Comparison of ENCODE assay signal across 31 mouse cellular contexts in genomic region chr2:113640470-113641427, GRCm38 (mm10).
DNase-seq lines count a peak whose midpoint lies in the region; ATAC-seq and TF ChIP-seq lines count a peak whose summit lies in the region.
"Had no signal": no experiment of that assay in that cellular context is flagged by ENCODE, and none has a peak within 500 bp of the region (broad histone marks: within the 10 kb centered on the region; RNA-seq: fewer than 3 reads in every experiment).

No protein-coding gene starts in this region.

- H3K4me3 ChIP-seq in kidney, postnatal 0 days (replicated peaks; ENCODE audit: low read depth, low read length) = no peak overlapping the region
- H3K4me3 ChIP-seq in kidney, embryonic 16.5 days (ENCODE audit: low read length) = no peak overlapping the region
- no peak overlapping the region for H3K4me3 ChIP-seq in MEL (ENCODE audit: control insufficient read depth in 1 of 2, insufficient read depth in 1 of 2, low read depth in 2 of 2, low read length in 2 of 2)
- no peak overlapping the region for H3K4me3 ChIP-seq in myocyte
- H3K4me3 ChIP-seq: forebrain, embryonic 15.5 days; heart, embryonic 10.5 days; heart, embryonic 15.5 days; hindbrain, embryonic 12.5 days; neural tube, embryonic 12.5 days had no signal

- H3K36me3 ChIP-seq in kidney, postnatal 0 days (ENCODE audit: insufficient read depth, low read length) = no peaks in the 10 kb centered on the region
- H3K36me3 ChIP-seq in kidney, embryonic 16.5 days (ENCODE audit: insufficient read depth, low read length) = no peaks in the 10 kb centered on the region
- peaks cover 0 to 16% of the 10 kb centered on the region in 2 experiments; a peak in 2 of 4 replicates for H3K36me3 ChIP-seq in MEL (ENCODE audit: control insufficient read depth in 1 of 2, insufficient read depth in 2 of 2, low read length in 2 of 2)
- no peaks in the 10 kb centered on the region for H3K36me3 ChIP-seq in myocyte (ENCODE audit: control insufficient read depth, insufficient read depth)
- H3K36me3 ChIP-seq: forebrain, embryonic 15.5 days; G1E; heart, embryonic 10.5 days; heart, embryonic 15.5 days; hindbrain, embryonic 12.5 days; neural tube, embryonic 12.5 days had no signal

- TF ChIP-seq CTCF in kidney, postnatal 0 days (IDR thresholded peaks at IDR 0.05; ENCODE audit: low read depth) = no peak
- TF ChIP-seq CTCF in MEL (IDR thresholded peaks at IDR 0.05 in 2 of 3, conservative IDR thresholded peaks at IDR 0.05 in 1 of 3; ENCODE audit: control insufficient read depth in 1 of 3, insufficient read depth in 1 of 3, low read depth in 2 of 3, low read length in 3 of 3, poor library complexity in 1 of 3, severe bottlenecking in 1 of 3) = no peak

- TF ChIP-seq RAD21 in MEL (IDR thresholded peaks at IDR 0.05; ENCODE audit: low read depth, low read length) = no peak

- no peaks in the 10 kb centered on the region for H3K4me1 ChIP-seq in kidney, postnatal 0 days (replicated peaks; ENCODE audit: insufficient read depth, low read length)
- peaks cover 4% of the 10 kb centered on the region; the same call in 1 of the 2 replicates for H3K4me1 ChIP-seq in kidney, embryonic 16.5 days (ENCODE audit: insufficient read depth, low read length)
- peaks cover 0 to 14% of the 10 kb centered on the region in 2 experiments; a peak in 3 of 4 replicates for H3K4me1 ChIP-seq in MEL (ENCODE audit: control insufficient read depth in 1 of 2, insufficient read depth in 2 of 2, low read length in 2 of 2)
- H3K4me1 ChIP-seq: forebrain, embryonic 15.5 days; heart, embryonic 10.5 days; hindbrain, embryonic 12.5 days; neural tube, embryonic 12.5 days had no signal

- H3K27me3 ChIP-seq in kidney, postnatal 0 days (ENCODE audit: insufficient read depth, low read length) = no peaks in the 10 kb centered on the region
- H3K27me3 ChIP-seq in kidney, embryonic 16.5 days (ENCODE audit: insufficient read depth, low read length) = no peaks in the 10 kb centered on the region
- H3K27me3 ChIP-seq in MEL (ENCODE audit: control insufficient read depth in 1 of 2, insufficient read depth in 2 of 2, low read length in 2 of 2) (no peaks in the 10 kb centered on the region), myocyte (ENCODE audit: control insufficient read depth, insufficient read depth, insufficient read length) (no peaks in the 10 kb centered on the region)
- H3K27me3 ChIP-seq: forebrain, embryonic 15.5 days; heart, embryonic 15.5 days; hindbrain, embryonic 12.5 days; neural tube, embryonic 12.5 days had no signal

- TF ChIP-seq POLR2A in MEL (IDR thresholded peaks at IDR 0.05; ENCODE audit: control insufficient read depth in 1 of 2, insufficient read depth in 1 of 2, low read depth in 1 of 2, low read length in 2 of 2, poor library complexity in 1 of 2) (no peak), myocyte (IDR thresholded peaks at IDR 0.05; ENCODE audit: insufficient read length, low read depth) (no peak)

- no peak overlapping the region for H3ac ChIP-seq in myocyte (ENCODE audit: control insufficient read depth, insufficient read length)

- WGBS in kidney, postnatal 0 days = 22% methylated on average over 7 of the region's 7 CpGs
- WGBS in kidney, embryonic 16.5 days = 22% methylated on average over 7 of the region's 7 CpGs

- H3K4me2 ChIP-seq in kidney, postnatal 0 days (ENCODE audit: low read length) = no peak overlapping the region
- H3K4me2 ChIP-seq in kidney, embryonic 16.5 days (replicated peaks; ENCODE audit: low read depth, low read length) = no peak overlapping the region
- peak overlapping the region; percentile 79 for H3K4me2 ChIP-seq in myocyte (ENCODE audit: low read depth)
- H3K4me2 ChIP-seq: forebrain, embryonic 15.5 days; heart, embryonic 15.5 days; hindbrain, embryonic 12.5 days; midbrain, embryonic 11.5 days; neural tube, embryonic 12.5 days had no signal

- peak; percentile 65 for DNase-seq in kidney, postnatal 0 days (ENCODE audit: low spot score)
- DNase-seq in MEL (ENCODE audit: low read depth, low spot score) = peak; percentile 56
- DNase-seq in forelimb bud, embryonic 11.5 days (ENCODE audit: low read depth, low spot score) = peak; percentile 65
- no peak for DNase-seq in spleen, postnatal 4 days (ENCODE audit: low spot score in 2 of 2)
- DNase-seq in gastrocnemius, postnatal 36 days = no peak
- DNase-seq in frontal cortex, adult 2 months (ENCODE audit: extremely low spot score in 1 of 2, low spot score in 1 of 2) = no peak
- DNase-seq: adrenal gland, postnatal 14 days; B cell, adult 2 months; cerebellum, adult 11-12 months; cerebellum, postnatal 10 days; gastrocnemius, postnatal 10 days; heart, adult 11 months; kidney, postnatal 10 days; layer of hippocampus, adult 9-11 months; liver; lung, adult 2 months; lung, postnatal 10 days; right cerebral cortex, postnatal 4 days; thymus, postnatal 14 days had no signal

- H3K9me3 ChIP-seq in kidney, postnatal 0 days (replicated peaks; ENCODE audit: low read length) = no peaks in the 10 kb centered on the region
- no peaks in the 10 kb centered on the region for H3K9me3 ChIP-seq in kidney, embryonic 16.5 days (ENCODE audit: low read length)
- no peaks in the 10 kb centered on the region for H3K9me3 ChIP-seq in MEL (replicated peaks; ENCODE audit: insufficient read depth, low read length)
- H3K9me3 ChIP-seq: forebrain, embryonic 15.5 days; heart, embryonic 10.5 days; heart, embryonic 15.5 days; hindbrain, embryonic 12.5 days; neural tube, embryonic 12.5 days had no signal

- intact Hi-C loops in gastrocnemius, postnatal 36 days (cut with DNase I) = loop anchor here (10.0 kb wide), 1 partner anchor 106 kb away; no protein-coding TSS in a partner anchor

- H3K9ac ChIP-seq in kidney, postnatal 0 days (ENCODE audit: low read depth, low read length) = no peak overlapping the region
- H3K9ac ChIP-seq in kidney, embryonic 16.5 days (replicated peaks; ENCODE audit: low read length) = no peak overlapping the region
- no peak overlapping the region for H3K9ac ChIP-seq in MEL (ENCODE audit: control insufficient read depth, low read depth, low read length, poor library complexity, severe bottlenecking)
- H3K9ac ChIP-seq: forebrain, embryonic 15.5 days; heart, embryonic 15.5 days; hindbrain, embryonic 12.5 days; liver, embryonic 14.5 days; neural tube, embryonic 12.5 days had no signal

- no peaks in the 10 kb centered on the region for H3K79me2 ChIP-seq in MEL (ENCODE audit: control insufficient read depth, insufficient read depth, low read length, poor library complexity)
- H3K79me2 ChIP-seq in myocyte (ENCODE audit: control insufficient read depth, insufficient read depth) = no peaks in the 10 kb centered on the region

- peak; percentile 76 to 79 for TF ChIP-seq EP300 in MEL (IDR thresholded peaks at IDR 0.05; ENCODE audit: low read depth in 1 of 2, low read length in 2 of 2)

- ATAC-seq in kidney, postnatal 0 days (replicated peaks; ENCODE audit: low FRiP score, low read depth) = no peak
- ATAC-seq in kidney, embryonic 16.5 days (ENCODE audit: low FRiP score, low TSS enrichment) = no peak
- ATAC-seq: forebrain, embryonic 15.5 days; intestine, postnatal 0 days; midbrain, embryonic 16.5 days had no signal

- no peak overlapping the region for H3K27ac ChIP-seq in kidney, postnatal 0 days
- H3K27ac ChIP-seq in kidney, embryonic 16.5 days (ENCODE audit: low read length) = no peak overlapping the region
- no peak overlapping the region for H3K27ac ChIP-seq in MEL (ENCODE audit: control insufficient read depth, low read depth, low read length)
- H3K27ac ChIP-seq: forebrain, embryonic 15.5 days; heart, embryonic 10.5 days; heart, embryonic 15.5 days; hindbrain, embryonic 12.5 days; liver, embryonic 14.5 days; neural tube, embryonic 12.5 days had no signal

TF ChIP-seq in MEL, 35 proteins besides CTCF, POLR2A, EP300 and RAD21:
- TF ChIP-seq E2F4 (IDR thresholded peaks at IDR 0.05; ENCODE audit: borderline replicate concordance, low read depth, low read length) = no peak
- TF ChIP-seq ZNF384 (IDR thresholded peaks at IDR 0.05; ENCODE audit: low read depth, low read length) = peak; percentile 97
- TF ChIP-seq ETS1 (IDR thresholded peaks at IDR 0.05; ENCODE audit: low read depth, low read length) = peak; percentile 47; the same call in 1 of the 2 replicates
- TF ChIP-seq RCOR1 (IDR thresholded peaks at IDR 0.05; ENCODE audit: low read depth, low read length) = peak; percentile 92
- no peak for TF ChIP-seq MYB (IDR thresholded peaks at IDR 0.05; ENCODE audit: low read depth, low read length)
- TF ChIP-seq GATA1 (IDR thresholded peaks at IDR 0.05; ENCODE audit: low read depth, low read length) = peak; percentile 88
- TF ChIP-seq TCF12 (IDR thresholded peaks at IDR 0.05; ENCODE audit: low read depth, low read length) = peak; percentile 65

TF ChIP-seq in myocyte, 11 proteins besides CTCF, POLR2A, EP300 and RAD21:
- TF ChIP-seq MYOD1 (IDR thresholded peaks at IDR 0.05; ENCODE audit: control insufficient read depth in 1 of 3, insufficient read length in 2 of 3, low read depth in 2 of 3) (no peak), MYOG (IDR thresholded peaks at IDR 0.05; ENCODE audit: control insufficient read depth in 1 of 3, insufficient read depth in 1 of 3, insufficient read length in 2 of 3, low read depth in 2 of 3) (no peak), POLR2AphosphoS2 (IDR thresholded peaks at IDR 0.05; ENCODE audit: insufficient read length, low read depth) (no peak), E2F4 (IDR thresholded peaks at IDR 0.05; ENCODE audit: insufficient read depth) (no peak), USF1 (IDR thresholded peaks at IDR 0.05; ENCODE audit: low read depth) (no peak), MAX (IDR thresholded peaks at IDR 0.05; ENCODE audit: low read depth) (no peak), TCF12 (IDR thresholded peaks at IDR 0.05; ENCODE audit: insufficient read depth, poor library complexity, severe bottlenecking) (no peak), CEBPB (IDR thresholded peaks at IDR 0.05; ENCODE audit: insufficient read depth, poor library complexity, severe bottlenecking) (no peak), REST (IDR thresholded peaks at IDR 0.05; ENCODE audit: insufficient read depth, insufficient read length) (no peak), TCF3 (IDR thresholded peaks at IDR 0.05; ENCODE audit: insufficient read length, low read depth) (no peak), SRF (IDR thresholded peaks at IDR 0.05; ENCODE audit: control insufficient read depth, insufficient read length, low read depth) (no peak)

Comparison
In these comparisons a context has a peak if more than half of its experiments do, and no peak if none do; other contexts are left out.
1. DNase-seq: peak in kidney, postnatal 0 days (single experiment), MEL (single experiment) and forelimb bud, embryonic 11.5 days (single experiment); none in spleen, postnatal 4 days (0 of 2), gastrocnemius, postnatal 36 days (0 of 2) and frontal cortex, adult 2 months (0 of 2).